Mouse (Mus musculus) erythroblast, embryonic 14.5 days (primary cell): ENCODE data around the gene Pcdh8. TPM values are rescaled to one million over a fixed set of nuclear protein-coding genes. Genes with fewer than 3 reads are reported as not detected.

ENCODE experiments used
- H3K27me3 ChIP-seq: 2 replicates; pipeline ENCODE4 v1.6.1; 2012; ENCODE audit warnings: inconsistent platforms; ENCODE audit not compliant: control insufficient read depth
- H3K36me3 ChIP-seq: 2 replicates; pipeline ENCODE4 v1.6.1; 2012; ENCODE audit warnings: mild to moderate bottlenecking, inconsistent platforms; ENCODE audit not compliant: control insufficient read depth
- H3K4me1 ChIP-seq: 2 replicates; pipeline ENCODE4 v1.6.1; 2012; ENCODE audit warnings: inconsistent platforms; ENCODE audit not compliant: control insufficient read depth
- H3K4me3 ChIP-seq: replicated peaks from 2 replicates; pipeline ENCODE3; 2012; ENCODE audit warnings: moderate library complexity, mild to moderate bottlenecking, inconsistent platforms
- H3K9me3 ChIP-seq: 2 replicates; pipeline ENCODE4 v1.6.1; 2012; ENCODE audit warnings: low read length, inconsistent platforms, mixed read lengths; ENCODE audit not compliant: control insufficient read depth
- GATA1 ChIP-seq: IDR thresholded peaks from 2 replicates; pipeline ENCODE4 v1.6.1; 2012; ENCODE audit warnings: low read length, inconsistent platforms, mixed read lengths
- TAL1 ChIP-seq: IDR thresholded peaks from 3 replicates; pipeline ENCODE4 v1.6.1; 2012; ENCODE audit warnings: low read length, inconsistent platforms, mixed read lengths
- polyA plus RNA-seq: library from polyadenylated mRNA; stranded (reverse); fragments of >175 nt; gene quantifications from 2 replicates; pipeline ENCODE4 v1.2.3, GENCODE M21; 2012

Gene Pcdh8
- not detected in 2 replicates for polyA plus RNA-seq

GRCm38 (mm10) chr14:79771094-79771535 is at the start of gene Pcdh8:
Gene Pcdh8 (minus strand): TSS chr14:79771312.
- Histone ChIP-seq H3K27me3 (peaks cover 85% of the 10 kb centered on the region), H3K36me3 (no peaks in the 10 kb centered on the region), H3K9me3 (peaks cover 22% of the 10 kb centered on the region), H3K4me1 (peaks cover 1% of the 10 kb centered on the region; the same call in 1 of the 2 replicates), H3K4me3 (no peak within 1 kb of the TSS)
- TF ChIP-seq GATA1 (no peak), TAL1 (no peak)

- Histone ChIP-seq H3K36me3 (no peaks in the 10 kb centered on the region), H3K9me3 (peaks cover 14% of the 10 kb centered on the region), H3K27me3 (no peaks in the 10 kb centered on the region), H3K4me3 (no peak overlapping the region), H3K4me1 (no peaks in the 10 kb centered on the region)
- TF ChIP-seq GATA1 (no peak), TAL1 (no peak)
Measured at GRCm38 (mm10) chr14:79814709-79815108, 43.6 kb upstream of the Pcdh8 start.

GRCm38 (mm10) chr14:79814084-79814483 is 43.0 kb upstream of the Pcdh8 start:
- Histone ChIP-seq H3K4me3 (no peak overlapping the region), H3K27me3 (no peaks in the 10 kb centered on the region), H3K9me3 (peaks cover 14% of the 10 kb centered on the region), H3K36me3 (no peaks in the 10 kb centered on the region), H3K4me1 (no peaks in the 10 kb centered on the region)
- TF ChIP-seq GATA1 = no peak
- TF ChIP-seq TAL1 = no peak

- Histone ChIP-seq H3K9me3 (peaks cover 19% of the 10 kb centered on the region), H3K4me1 (no peaks in the 10 kb centered on the region), H3K36me3 (no peaks in the 10 kb centered on the region), H3K4me3 (no peak overlapping the region), H3K27me3 (no peaks in the 10 kb centered on the region)
- TF ChIP-seq TAL1 = no peak
- TF ChIP-seq GATA1 = no peak
Measured at GRCm38 (mm10) chr14:79793179-79793578, 22.1 kb upstream of the Pcdh8 start.

- H3K9me3 ChIP-seq = peaks cover 16% of the 10 kb centered on the region
- no peaks in the 10 kb centered on the region for H3K27me3 ChIP-seq
- no peak overlapping the region for H3K4me3 ChIP-seq
- H3K36me3 ChIP-seq = no peaks in the 10 kb centered on the region
- no peaks in the 10 kb centered on the region for H3K4me1 ChIP-seq
- TF ChIP-seq TAL1 (no peak), GATA1 (no peak)
Measured at GRCm38 (mm10) chr14:79789535-79789934, 18.4 kb upstream of the Pcdh8 start.

GRCm38 (mm10) chr14:79788656-79789204 is 17.6 kb upstream of the Pcdh8 start:
- H3K4me3 ChIP-seq = no peak overlapping the region
- no peaks in the 10 kb centered on the region for H3K4me1 ChIP-seq
- no peak for TF ChIP-seq TAL1
- no peak for TF ChIP-seq GATA1
- no peaks in the 10 kb centered on the region for H3K36me3 ChIP-seq
- peaks cover 16% of the 10 kb centered on the region for H3K9me3 ChIP-seq
- H3K27me3 ChIP-seq = no peaks in the 10 kb centered on the region

- TF ChIP-seq TAL1 = no peak
- TF ChIP-seq GATA1 = no peak
- no peaks in the 10 kb centered on the region for H3K27me3 ChIP-seq
- H3K4me3 ChIP-seq = no peak overlapping the region
- H3K36me3 ChIP-seq = no peaks in the 10 kb centered on the region
- peaks cover 10% of the 10 kb centered on the region for H3K9me3 ChIP-seq
- no peaks in the 10 kb centered on the region for H3K4me1 ChIP-seq
Measured at GRCm38 (mm10) chr14:79787918-79788317, 16.8 kb upstream of the Pcdh8 start.

- TF ChIP-seq TAL1 (no peak), GATA1 (no peak)
Measured at GRCm38 (mm10) chr14:79785400-79785799, 14.3 kb upstream of the Pcdh8 start.

GRCm38 (mm10) chr14:79780889-79781288 is 9.8 kb upstream of the Pcdh8 start:
- Histone ChIP-seq H3K9me3 (no peaks in the 10 kb centered on the region), H3K36me3 (no peaks in the 10 kb centered on the region), H3K27me3 (no peaks in the 10 kb centered on the region; the same call in 1 of the 2 replicates), H3K4me3 (no peak overlapping the region), H3K4me1 (no peaks in the 10 kb centered on the region)
- TF ChIP-seq GATA1 = no peak
- no peak for TF ChIP-seq TAL1

More at GRCm38 (mm10) chr14:79785400-79785799, 14.3 kb upstream of the Pcdh8 start:
- Histone ChIP-seq H3K4me3 (no peak overlapping the region), H3K4me1 (no peaks in the 10 kb centered on the region), H3K27me3 (no peaks in the 10 kb centered on the region), H3K9me3 (no peaks in the 10 kb centered on the region), H3K36me3 (no peaks in the 10 kb centered on the region)

GRCm38 (mm10) chr14:79780332-79780731 is 9.2 kb upstream of the Pcdh8 start:
- no peaks in the 10 kb centered on the region for H3K4me1 ChIP-seq
- H3K36me3 ChIP-seq = no peaks in the 10 kb centered on the region
- peaks cover 5% of the 10 kb centered on the region; the same call in 1 of the 2 replicates for H3K27me3 ChIP-seq
- H3K4me3 ChIP-seq = no peak overlapping the region
- TF ChIP-seq GATA1 (no peak), TAL1 (no peak)
- H3K9me3 ChIP-seq = no peaks in the 10 kb centered on the region
